Mouse (Mus musculus) liver (tissue): Measurements from ENCODE around the gene Fam102a.

Source experiments
- DNase-seq: peaks from one replicate; pipeline ENCODE4 v3.0.0-alpha.2; 2020; ENCODE audit warnings: mixed read lengths

Fam102a gene

GRCm38 (mm10) chr2:32610610-32611229 lies 75.6 kb downstream of the Fam102a start:
- DNase-seq, result peak; percentile 60

GRCm38 (mm10) chr2:32612274-32612673 lies 77.1 kb downstream of the Fam102a start:
- DNase-seq, result peak; percentile 78

GRCm38 (mm10) chr2:32617109-32617508 lies 82.0 kb downstream of the Fam102a start:
- no peak for DNase-seq

GRCm38 (mm10) chr2:32617601-32618000 lies 82.5 kb downstream of the Fam102a start:
- DNase-seq, result peak; percentile 38

GRCm38 (mm10) chr2:32618051-32618450 lies 82.9 kb downstream of the Fam102a start:
- DNase-seq, result no peak
